Mouse (Mus musculus) left cerebral cortex, adult 9 months (tissue): Measurements from ENCODE around the gene Cldn34b3.
"Not testable (repeated sequence)": the region's sequence is repeated elsewhere in the genome, so short reads cannot be mapped to it uniquely, and the experiment has no call there.

Experiments used
- DNase-seq, 2 experiments: peaks; one replicate each; pipeline ENCODE4 v3.0.0; 2022; ENCODE audit warnings: low spot score in 2 of 2

Cldn34b3 gene

GRCm38 (mm10) chrX:76264004-76264403 lies at the start of gene Cldn34b3:
Gene Cldn34b3, plus strand, starts transcription at chrX:76264304.
- DNase-seq, result not testable (repeated sequence)
